Mouse (Mus musculus) heart, embryonic 15.5 days (tissue): ENCODE data around the gene Nsmce4a. TPM values are rescaled to one million over a fixed set of nuclear protein-coding genes. Genes with fewer than 3 reads are reported as not detected.

Experiments
- ATAC-seq: fragments of 200-750 bp; cut with Nextera tagmentation; replicated peaks from 2 replicates; pipeline ENCODE4 v1.8.0; 2017; ENCODE audit warnings: low read depth, moderate TSS enrichment; ENCODE audit not compliant: insufficient number of reproducible peaks, insufficient read depth, low FRiP score
- H3K27ac ChIP-seq: fragments of 300-500 bp; sonication (generic); 2 replicates; pipeline ENCODE4 v1.5.1; 2015; ENCODE audit warnings: mild to moderate bottlenecking, inconsistent platforms
- H3K27me3 ChIP-seq: fragments of 300-500 bp; sonication (generic); 2 replicates; pipeline ENCODE4 v1.6.1; 2015; ENCODE audit warnings: inconsistent platforms
- H3K36me3 ChIP-seq: fragments of 300-500 bp; sonication (generic); 2 replicates; pipeline ENCODE4 v1.6.1; 2015; ENCODE audit warnings: mild to moderate bottlenecking, inconsistent platforms
- H3K4me1 ChIP-seq: fragments of 300-500 bp; sonication (generic); replicated peaks from 2 replicates; pipeline ENCODE4 v1.6.1; 2015; ENCODE audit warnings: inconsistent platforms
- H3K4me2 ChIP-seq: fragments of 300-500 bp; sonication (generic); 2 replicates; pipeline ENCODE4 v1.6.1; 2015; ENCODE audit warnings: inconsistent platforms, mild to moderate bottlenecking, moderate library complexity
- H3K4me3 ChIP-seq: fragments of 300-500 bp; sonication (generic); 2 replicates; pipeline ENCODE4 v1.5.1; 2015; ENCODE audit warnings: mild to moderate bottlenecking, inconsistent platforms
- H3K9ac ChIP-seq: fragments of 300-500 bp; sonication (generic); 2 replicates; pipeline ENCODE4 v1.6.1; 2015; ENCODE audit warnings: mild to moderate bottlenecking, inconsistent platforms
- H3K9me3 ChIP-seq: fragments of 300-500 bp; sonication (generic); replicated peaks from 2 replicates; pipeline ENCODE4 v1.6.1; 2016; ENCODE audit warnings: inconsistent platforms
- WGBS: fragments of 180-500 bp; shearing (Covaris S2); methylation state at CpG from one replicate; pipeline ENCODE4 v1.1.7; 2015; ENCODE audit warnings: mixed read lengths; 5-methylcytosine and 5-hydroxymethylcytosine counted together
- polyA plus RNA-seq: library from polyadenylated mRNA; unstranded; fragments of >200 nt; fragmentation: Nextera tagmentation; extraction: Ambion mirVana; gene quantifications from 2 replicates; pipeline ENCODE4 v1.2.1, GENCODE M21; 2015

Gene Nsmce4a
- polyA plus RNA-seq, 1 experiment from 2014 or later = 115 TPM

DNA sequence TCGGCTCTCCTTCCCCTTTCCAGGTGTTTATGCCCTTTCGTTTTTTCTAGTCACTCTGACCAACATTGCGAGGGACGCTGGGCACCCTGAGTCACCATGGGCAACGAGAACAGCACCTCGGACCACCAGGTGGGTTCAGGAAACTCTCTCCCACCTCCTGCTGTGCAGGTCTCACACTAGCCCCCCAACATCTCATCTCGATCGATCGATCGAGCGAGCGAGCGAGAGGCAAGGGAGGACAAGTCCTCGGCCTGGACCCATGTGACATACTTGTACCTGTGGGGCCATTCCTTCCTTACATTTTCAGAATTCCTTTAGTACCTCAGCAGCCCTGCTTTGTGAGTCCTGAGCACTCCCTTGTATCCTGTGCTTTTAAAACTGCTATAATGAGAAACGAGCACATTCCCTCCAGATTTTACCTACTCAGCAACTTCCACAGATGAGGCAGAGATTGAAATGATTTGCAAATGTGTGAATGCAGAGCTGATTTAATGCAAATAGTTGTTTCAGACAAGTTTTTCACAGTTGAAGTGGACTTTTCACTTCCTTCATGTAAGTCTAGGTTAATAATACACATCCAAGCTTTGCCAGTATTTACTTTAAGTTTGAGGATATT is 4.6 kb upstream of the Nsmce4a start, which contains the start of gene Tacc2:
Tacc2 (plus strand) TSS at position 51 of the 616 bp plus-strand sequence.
- Histone ChIP-seq H3K36me3 (no peaks in the 10 kb centered on the region), H3K4me1 (peaks cover 19% of the 10 kb centered on the region), H3K4me2 (peak within 1 kb of the TSS; percentile 65), H3K27me3 (no peaks in the 10 kb centered on the region), H3K9ac (peak within 1 kb of the TSS; percentile 40), H3K27ac (0 out of 2 replicates have a peak within 1 kb of the TSS, but pooled peaks have one; percentile 14), H3K9me3 (no peaks in the 10 kb centered on the region), H3K4me3 (peak within 1 kb of the TSS; percentile 39)
- ATAC-seq = no peak
- WGBS = 24% methylated on average over 15 of the region's 15 CpGs

DNA sequence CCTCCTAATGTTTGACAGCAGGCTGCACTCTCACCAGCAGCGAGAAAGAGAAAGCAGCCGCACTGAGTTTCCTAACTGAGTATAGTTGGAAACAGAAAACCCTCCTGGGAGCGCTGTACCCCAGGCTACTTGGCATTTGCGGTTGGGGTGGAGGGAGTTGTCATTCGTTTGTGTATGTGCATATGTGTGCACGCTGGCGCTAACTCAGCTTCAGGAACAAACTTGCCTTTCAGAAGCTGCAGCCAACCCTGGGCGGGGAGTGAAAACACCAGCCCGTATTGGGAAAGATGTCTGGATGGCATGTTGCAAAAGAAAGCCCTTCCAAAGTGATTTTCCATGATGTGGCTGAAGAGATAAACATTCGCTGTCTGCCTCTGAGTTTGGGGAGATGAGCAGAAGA is 4.1 kb upstream of the Nsmce4a start:
- no peaks in the 10 kb centered on the region for H3K36me3 ChIP-seq
- H3K4me3 ChIP-seq = peak overlapping the region; percentile 39
- ATAC-seq = no peak
- H3K27ac ChIP-seq = 0 out of 2 replicates have a peak overlapping the region, but pooled peaks have one; percentile 14
- peak overlapping the region; percentile 40 for H3K9ac ChIP-seq
- H3K9me3 ChIP-seq = no peaks in the 10 kb centered on the region
- H3K4me1 ChIP-seq = peaks cover 19% of the 10 kb centered on the region
- 4% methylated on average over 10 of the region's 10 CpGs for WGBS
- peak overlapping the region; percentile 65 for H3K4me2 ChIP-seq
- H3K27me3 ChIP-seq = no peaks in the 10 kb centered on the region

DNA sequence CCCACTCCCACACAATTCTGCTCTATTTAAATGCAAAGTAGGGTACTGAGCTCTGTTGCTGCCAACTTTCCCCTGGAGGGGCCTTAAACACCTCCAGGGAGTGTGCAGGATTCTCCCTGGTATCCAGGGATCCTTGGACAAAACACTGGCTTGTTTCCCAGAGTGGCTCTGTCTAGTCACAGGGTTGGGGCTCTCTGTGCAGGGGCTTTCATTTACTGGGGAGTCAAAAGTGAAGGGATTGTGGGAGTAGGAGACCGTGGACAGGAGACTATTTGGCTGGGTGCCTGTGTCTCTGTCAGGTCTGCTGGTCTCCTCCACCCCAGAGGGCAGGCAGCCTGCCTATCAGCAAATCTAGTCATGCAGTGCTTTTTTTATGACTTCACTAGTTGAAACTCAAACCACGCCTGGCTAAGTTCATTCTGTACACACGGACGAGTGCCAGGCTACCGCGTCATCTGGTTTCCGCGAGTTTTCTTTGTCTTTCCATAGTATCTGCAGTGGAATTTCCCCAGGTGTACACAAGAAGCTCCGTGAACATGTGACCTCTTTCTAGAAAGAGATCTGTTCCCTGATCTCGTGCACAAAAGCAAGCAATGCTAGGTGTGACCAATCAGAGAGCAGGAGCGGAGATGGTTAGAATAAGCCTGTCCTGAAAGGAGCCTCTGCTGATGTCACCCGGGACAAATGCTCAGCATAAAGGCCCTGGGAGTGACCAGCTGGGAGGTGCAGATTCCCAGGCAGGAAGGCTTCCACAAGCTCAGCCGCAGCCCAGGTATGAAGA is 1.5 kb upstream of the Nsmce4a start:
- Histone ChIP-seq H3K9ac (no peak overlapping the region), H3K27me3 (no peaks in the 10 kb centered on the region), H3K27ac (peak overlapping the region; percentile 61), H3K9me3 (no peaks in the 10 kb centered on the region), H3K4me1 (peaks cover 19% of the 10 kb centered on the region), H3K36me3 (no peaks in the 10 kb centered on the region), H3K4me2 (peak overlapping the region; percentile 29; the same call in 1 of the 2 replicates), H3K4me3 (no peak overlapping the region)
- ATAC-seq = peak; percentile 53
- 49% methylated on average over 13 of the region's 13 CpGs for WGBS

DNA sequence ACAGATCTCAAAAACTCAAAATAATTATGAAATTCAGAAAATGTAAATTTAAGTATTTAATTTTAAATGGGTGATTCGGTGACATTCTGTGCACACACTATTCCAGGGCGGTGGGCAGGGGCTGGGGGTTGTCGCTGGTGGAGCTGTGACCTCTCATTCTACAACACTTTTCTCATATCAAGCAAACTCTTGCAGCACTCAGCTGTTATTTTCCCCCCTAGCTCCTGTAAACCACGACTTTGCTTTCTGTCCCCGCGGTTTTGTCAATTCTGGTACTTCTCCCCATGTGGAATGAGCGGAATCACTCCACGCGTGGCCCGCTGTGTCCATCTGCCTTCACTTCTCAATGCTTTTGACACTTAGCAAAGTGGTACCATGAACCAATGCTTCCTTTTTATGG is 828 bp upstream of the Nsmce4a start:
- ATAC-seq = no peak
- Histone ChIP-seq H3K4me2 (no peak overlapping the region), H3K4me1 (peaks cover 23% of the 10 kb centered on the region), H3K36me3 (no peaks in the 10 kb centered on the region), H3K27ac (peak overlapping the region; percentile 61), H3K27me3 (no peaks in the 10 kb centered on the region), H3K9me3 (no peaks in the 10 kb centered on the region), H3K4me3 (no peak overlapping the region), H3K9ac (no peak overlapping the region)
- WGBS = 92% methylated on average over 10 of the region's 10 CpGs

DNA sequence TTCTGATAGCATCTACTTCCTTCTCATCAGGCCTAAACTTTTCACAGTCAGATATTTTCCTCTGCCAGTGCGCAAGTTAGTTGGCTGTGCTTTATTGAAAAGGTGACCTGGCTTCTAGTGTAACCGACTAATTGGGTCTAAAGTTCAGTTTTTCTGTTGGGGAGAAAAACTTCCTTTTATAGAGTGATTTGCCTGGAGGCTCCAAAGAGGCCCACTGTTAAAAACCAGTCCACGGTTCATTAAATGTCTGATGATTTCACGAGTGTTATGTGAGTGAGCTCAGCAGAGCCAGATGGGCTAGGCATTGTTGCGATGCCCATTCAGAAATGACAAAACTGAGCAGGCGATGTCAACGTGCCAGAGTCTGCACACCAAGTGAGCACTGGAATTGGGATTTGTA is 2.4 kb downstream of the Nsmce4a start:
- H3K27ac ChIP-seq = no peak overlapping the region
- 88% methylated on average over 7 of the region's 7 CpGs for WGBS
- no peak overlapping the region for H3K9ac ChIP-seq
- peaks cover 15% of the 10 kb centered on the region for H3K4me1 ChIP-seq
- no peak overlapping the region for H3K4me3 ChIP-seq
- ATAC-seq = no peak
- H3K9me3 ChIP-seq = no peaks in the 10 kb centered on the region
- no peaks in the 10 kb centered on the region for H3K36me3 ChIP-seq
- no peak overlapping the region for H3K4me2 ChIP-seq
- no peaks in the 10 kb centered on the region for H3K27me3 ChIP-seq

DNA sequence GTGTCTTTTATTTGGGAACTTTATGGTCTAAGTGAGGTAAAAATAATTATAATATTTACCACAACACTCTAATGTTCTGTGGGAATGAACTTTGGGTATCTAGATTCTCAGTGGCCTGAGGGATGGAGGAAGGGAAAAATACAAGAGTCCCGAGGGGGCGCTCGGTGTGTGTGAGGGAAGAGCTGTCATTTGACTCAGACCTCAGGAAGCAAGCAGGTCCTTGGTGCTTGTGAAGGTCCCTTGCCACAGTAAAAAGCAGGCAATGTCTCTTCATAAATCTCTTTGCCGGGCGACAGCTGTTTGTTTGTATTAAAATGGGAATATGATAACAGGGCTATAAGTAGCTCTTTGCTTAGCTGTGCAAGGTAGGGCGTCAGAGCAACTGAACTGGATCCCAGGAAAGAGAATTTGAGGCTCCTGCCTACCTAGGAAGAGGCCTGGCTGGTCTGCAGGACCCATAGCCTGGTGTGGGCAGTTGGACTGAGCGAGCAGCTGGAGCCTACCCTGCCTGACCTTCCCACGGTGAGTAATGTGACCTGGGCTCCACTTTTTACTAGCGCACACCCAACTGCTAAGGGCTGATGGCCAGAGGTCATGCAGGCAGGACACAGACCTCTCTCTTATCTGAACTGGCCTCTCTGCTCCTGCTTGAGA is 4.0 kb downstream of the Nsmce4a start:
- no peak overlapping the region for H3K4me2 ChIP-seq
- no peak overlapping the region for H3K4me3 ChIP-seq
- H3K27ac ChIP-seq = peak overlapping the region; percentile 58
- ATAC-seq = 0 out of 2 replicates have a peak, but pooled peaks have one; percentile 43
- H3K9me3 ChIP-seq = no peaks in the 10 kb centered on the region
- 31% methylated on average over 9 of the region's 9 CpGs for WGBS
- peaks cover 5% of the 10 kb centered on the region for H3K4me1 ChIP-seq
- no peaks in the 10 kb centered on the region for H3K36me3 ChIP-seq
- no peaks in the 10 kb centered on the region for H3K27me3 ChIP-seq
- no peak overlapping the region for H3K9ac ChIP-seq

DNA sequence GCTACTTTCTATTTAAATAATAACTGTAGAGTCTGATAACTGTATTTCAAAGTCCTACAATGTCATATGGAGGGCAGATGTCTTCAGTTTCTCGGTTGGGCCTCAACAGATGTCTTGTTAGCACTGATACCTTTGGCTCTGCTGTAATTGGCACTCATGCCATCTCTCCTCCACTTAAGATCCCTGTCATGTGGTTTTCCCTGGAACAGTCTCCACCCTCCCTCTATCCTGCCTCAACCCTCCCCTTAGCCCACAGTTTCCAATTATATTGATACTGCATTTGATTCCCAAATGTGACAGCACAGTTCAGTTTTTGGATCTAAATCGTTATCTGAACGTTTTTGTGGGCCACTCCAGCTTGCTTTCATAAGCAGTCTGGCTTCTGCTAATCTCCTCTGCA is 8.3 kb downstream of the Nsmce4a start:
- Histone ChIP-seq H3K4me3 (no peak overlapping the region), H3K27ac (no peak overlapping the region), H3K9me3 (no peaks in the 10 kb centered on the region), H3K27me3 (no peaks in the 10 kb centered on the region), H3K36me3 (no peaks in the 10 kb centered on the region), H3K9ac (no peak overlapping the region), H3K4me1 (peaks cover 5% of the 10 kb centered on the region), H3K4me2 (no peak overlapping the region)
- WGBS = 43% methylated on average over 3 of the region's 3 CpGs
- ATAC-seq = no peak

DNA sequence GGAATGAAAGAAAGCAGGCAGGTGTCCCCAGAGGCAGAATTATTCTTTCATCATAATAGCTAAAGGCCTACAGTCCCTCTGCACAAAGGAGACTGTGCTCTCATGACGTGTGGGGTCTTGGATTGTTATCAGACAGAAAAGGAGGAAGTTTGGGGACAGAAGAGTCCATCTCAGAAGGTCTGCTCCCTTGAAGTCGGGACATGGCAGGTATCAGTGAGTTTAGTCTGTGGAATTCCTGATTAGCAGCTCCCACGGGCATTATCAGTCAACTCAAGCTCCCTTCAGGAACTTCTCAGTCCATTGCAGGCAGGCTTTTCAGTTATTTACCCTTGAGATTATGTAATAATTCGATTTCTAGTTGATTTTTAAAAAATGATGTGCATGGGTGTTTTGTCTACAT is 9.0 kb downstream of the Nsmce4a start:
- Histone ChIP-seq H3K9me3 (no peaks in the 10 kb centered on the region), H3K9ac (no peak overlapping the region), H3K27me3 (no peaks in the 10 kb centered on the region), H3K36me3 (no peaks in the 10 kb centered on the region), H3K4me3 (no peak overlapping the region), H3K4me2 (no peak overlapping the region), H3K4me1 (peaks cover under 1% of the 10 kb centered on the region; the same call in 1 of the 2 replicates), H3K27ac (no peak overlapping the region)
- 45% methylated on average over 4 of the region's 4 CpGs for WGBS
- ATAC-seq = no peak

DNA sequence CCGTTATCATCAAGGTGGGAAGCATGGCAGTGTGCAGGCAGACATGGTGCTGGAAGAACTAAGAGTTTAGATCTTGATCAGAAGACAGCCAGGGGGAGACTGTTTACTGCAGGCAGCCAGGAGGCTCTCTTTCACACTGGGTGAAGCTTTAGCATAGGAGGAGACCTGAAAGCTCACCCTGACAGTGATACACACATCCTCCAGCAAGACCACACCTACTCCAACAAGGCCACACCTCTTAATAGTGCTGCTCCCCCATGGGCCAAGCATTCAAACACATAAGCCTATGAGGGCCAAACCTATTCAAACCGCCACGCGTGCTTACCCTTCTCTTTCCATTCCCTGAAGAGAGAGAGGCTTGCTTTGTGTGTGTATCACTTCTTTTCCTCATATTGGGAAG is 9.6 kb downstream of the Nsmce4a start:
- H3K4me3 ChIP-seq = no peak overlapping the region
- no peak overlapping the region for H3K4me2 ChIP-seq
- H3K9me3 ChIP-seq = no peaks in the 10 kb centered on the region
- H3K27me3 ChIP-seq = no peaks in the 10 kb centered on the region
- no peak overlapping the region for H3K27ac ChIP-seq
- no peak for ATAC-seq
- no peaks in the 10 kb centered on the region for H3K4me1 ChIP-seq
- WGBS = 90% methylated on average over 4 of the region's 4 CpGs
- H3K36me3 ChIP-seq = no peaks in the 10 kb centered on the region
- no peak overlapping the region for H3K9ac ChIP-seq

DNA sequence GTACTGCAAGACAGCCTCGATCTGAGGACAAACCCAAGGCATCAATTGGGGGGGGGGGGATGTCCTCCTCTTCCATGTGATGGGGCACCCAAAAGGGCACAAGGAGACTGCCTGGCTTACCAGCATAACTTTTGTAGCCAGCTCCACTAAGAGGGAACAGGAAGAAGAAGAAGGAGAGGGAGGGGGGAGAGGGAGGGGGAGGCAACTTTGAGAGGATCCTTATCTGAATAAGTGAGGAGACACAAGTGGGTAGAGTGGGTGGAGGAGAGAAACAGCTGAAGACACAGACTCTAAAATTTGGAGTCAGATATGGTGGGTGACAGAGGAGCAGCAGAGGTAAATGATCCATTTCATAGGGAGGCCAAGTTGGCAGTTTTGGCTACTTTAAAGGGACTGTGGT is 12.0 kb downstream of the Nsmce4a start:
- ATAC-seq = no peak
- Histone ChIP-seq H3K4me3 (no peak overlapping the region), H3K27me3 (no peaks in the 10 kb centered on the region), H3K27ac (no peak overlapping the region), H3K4me1 (no peaks in the 10 kb centered on the region), H3K4me2 (no peak overlapping the region), H3K9ac (no peak overlapping the region), H3K9me3 (no peaks in the 10 kb centered on the region), H3K36me3 (no peaks in the 10 kb centered on the region)
- 58% methylated on average over 1 of the region's 1 CpGs for WGBS

DNA sequence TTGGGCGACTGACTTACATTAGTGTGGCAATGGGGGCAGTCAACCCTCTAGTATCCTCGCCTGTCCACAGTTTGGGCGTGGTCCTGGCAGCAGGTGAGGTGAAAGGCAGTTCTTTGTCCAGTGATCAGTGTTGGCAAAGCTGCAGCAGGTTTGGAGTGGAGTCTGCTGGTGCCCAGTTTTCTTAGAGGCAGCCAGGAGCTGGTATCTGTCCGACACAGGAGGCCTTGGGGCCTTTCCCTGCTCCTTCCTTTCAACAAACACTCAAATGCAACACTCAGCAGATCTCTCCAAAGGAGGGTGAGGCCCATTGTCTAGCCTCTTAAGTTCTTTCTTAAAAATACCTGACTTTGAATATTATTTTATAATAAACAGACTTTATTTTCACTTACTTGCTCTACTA is 14.3 kb downstream of the Nsmce4a start:
- no peak overlapping the region for H3K4me2 ChIP-seq
- WGBS = 71% methylated on average over 4 of the region's 4 CpGs

More for the DNA sequence above, 14.3 kb downstream of the Nsmce4a start:
- Histone ChIP-seq H3K4me3 (no peak overlapping the region), H3K27ac (no peak overlapping the region), H3K9me3 (no peaks in the 10 kb centered on the region), H3K9ac (no peak overlapping the region), H3K27me3 (no peaks in the 10 kb centered on the region), H3K36me3 (no peaks in the 10 kb centered on the region), H3K4me1 (peaks cover 4% of the 10 kb centered on the region; the same call in 1 of the 2 replicates)
- no peak for ATAC-seq
